Mouse (Mus musculus): ENCODE measurements around the gene Gdpd5.

DNA sequence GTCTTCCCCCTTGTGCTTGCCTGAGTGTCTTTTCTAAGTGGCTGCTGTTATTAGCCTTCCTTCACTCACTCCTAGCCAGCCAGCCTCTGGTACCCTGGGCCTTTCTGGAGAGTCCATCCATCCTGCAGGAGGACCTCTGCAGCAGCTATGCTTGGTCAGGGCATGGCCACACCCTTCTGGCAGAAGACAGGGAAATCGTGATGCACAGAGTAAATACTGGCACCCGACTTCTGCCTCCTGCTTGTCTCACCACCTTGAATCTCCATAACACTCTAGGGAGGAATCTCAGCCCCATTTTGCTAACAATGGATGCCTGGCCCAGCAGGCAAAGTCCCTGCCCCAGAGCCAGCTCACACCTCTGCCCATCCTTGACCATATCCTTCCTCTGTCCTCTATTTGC is 11.5 kb downstream of the Gdpd5 start:
- TF ChIP-seq CTCF (IDR thresholded peaks at IDR 0.05; ENCODE audit: low read depth, low read length) (no peak), POLR2A (IDR thresholded peaks at IDR 0.05; ENCODE audit: extremely low read depth, insufficient read depth, low read length) (no peak)
